22 mouse cellular contexts compared by ENCODE assay signal in genomic region chr10:61929901-61930300, GRCm38 (mm10). TPM values are rescaled to one million over a fixed set of nuclear protein-coding genes. Genes with fewer than 3 reads are reported as not detected.
DNase-seq lines count a peak whose midpoint lies in the region; ATAC-seq and TF ChIP-seq lines count a peak whose summit lies in the region.
"Had no signal": no experiment of that assay in that cellular context is flagged by ENCODE, and none has a peak within 500 bp of the region (broad histone marks: within the 10 kb centered on the region; RNA-seq: fewer than 3 reads in every experiment).

No protein-coding gene starts in this region.

- peaks cover 62% of the 10 kb centered on the region for H3K4me1 ChIP-seq in heart, embryonic 13.5 days
- H3K4me1 ChIP-seq in CH12.LX (ENCODE audit: control insufficient read depth in 1 of 2, insufficient read depth in 2 of 2) (peaks cover 2% of the 10 kb centered on the region in 2 experiments; a peak in 1 of 4 replicates), ES-E14 (ENCODE audit: control insufficient read depth in 2 of 2, insufficient read depth in 2 of 2, low read length in 2 of 2, poor library complexity in 1 of 2) (peaks cover 18 to 23% of the 10 kb centered on the region in 2 experiments)
- H3K4me1 ChIP-seq: forebrain, embryonic 13.5 days had no signal

- H3K27me3 ChIP-seq in heart, embryonic 13.5 days (replicated peaks): no peaks in the 10 kb centered on the region
- peaks cover 83% of the 10 kb centered on the region for H3K27me3 ChIP-seq in CH12.LX (replicated peaks)
- H3K27me3 ChIP-seq: stomach, embryonic 15.5 days had no signal

- H3K36me3 ChIP-seq in heart, embryonic 13.5 days: no peaks in the 10 kb centered on the region
- H3K36me3 ChIP-seq in CH12.LX (replicated peaks in 1 of 2; ENCODE audit: control insufficient read depth in 1 of 2, insufficient read depth in 1 of 2, low read length in 1 of 2) (no peaks in the 10 kb centered on the region), ES-E14 (ENCODE audit: control insufficient read depth, insufficient read depth, low read length, poor library complexity, severe bottlenecking) (no peaks in the 10 kb centered on the region)
- H3K36me3 ChIP-seq: G1E; stomach, embryonic 15.5 days had no signal

- no peak overlapping the region for H3K4me2 ChIP-seq in heart, embryonic 13.5 days
- H3K4me2 ChIP-seq in CH12.LX (ENCODE audit: insufficient read depth, low read depth, poor library complexity, severe bottlenecking): no peak overlapping the region

- in situ Hi-C loops in CH12.LX (cut with MboI; ENCODE audit: low pct_ligation_motif_present, low pct_unique_long_range_greater_than_20kb, low sequenced_read_pairs): no loop called here
- in situ Hi-C loops in ES-E14 (cut with MboI; ENCODE audit: low sequenced_read_pairs in 2 of 2, unreplicated experiment in 2 of 2): no loop called here

- TF ChIP-seq EP300 in CH12.LX (IDR thresholded peaks at IDR 0.05; ENCODE audit: low read length): no peak

- no peak for DNase-seq in heart, postnatal 36 days
- peak; percentile 4 for DNase-seq in kidney, postnatal 10 days
- no peak for DNase-seq in kidney, adult 9 months
- DNase-seq in CH12.LX (ENCODE audit: extremely low read depth) (no peak), ES-E14 (ENCODE audit: low read depth, low spot score) (no peak)
- no peak for DNase-seq in cerebellum, adult 11-12 months
- DNase-seq: cerebellum, adult 18-20 months; cerebellum, postnatal 25 days; gastrocnemius, postnatal 14 days; right cerebral cortex, postnatal 25 days; thymus, adult 18-20 months; thymus, postnatal 4 days had no signal

- dilution Hi-C loops in CH12.LX (cut with MboI; ENCODE audit: extremely low pct_ligation_motif_present, extremely low pct_unique_long_range_greater_than_20kb, low sequenced_read_pairs): no loop called here

- TF ChIP-seq CTCF in CH12.LX (conservative IDR thresholded peaks at IDR 0.05 in 1 of 2, IDR thresholded peaks at IDR 0.05 in 1 of 2; ENCODE audit: low read depth in 2 of 2, low read length in 2 of 2): no peak

- intact Hi-C loops in heart, postnatal 36 days (cut with DNase I): no loop called here

- no peak for TF ChIP-seq POLR2A in CH12.LX (IDR thresholded peaks at IDR 0.05; ENCODE audit: low read depth, low read length)

- WGBS in heart, embryonic 13.5 days: 67% methylated on average over 6 of the region's 6 CpGs

- H3K27ac ChIP-seq in heart, embryonic 13.5 days (replicated peaks): peak overlapping the region; percentile 58; the same call in 1 of the 2 replicates
- H3K27ac ChIP-seq in CH12.LX (ENCODE audit: insufficient read depth, low read depth) (no peak overlapping the region), ES-E14 (ENCODE audit: insufficient read depth, low read depth, low read length, poor library complexity, severe bottlenecking) (peak overlapping the region; percentile 85; the same call in 1 of the 2 replicates)
- H3K27ac ChIP-seq: forebrain, embryonic 13.5 days; layer of hippocampus, adult 2 months; liver, embryonic 14.5 days had no signal

- H3K9ac ChIP-seq in heart, embryonic 13.5 days: 0 out of 2 replicates have a peak overlapping the region, but pooled peaks have one; percentile 40
- no peak overlapping the region for H3K9ac ChIP-seq in CH12.LX (ENCODE audit: insufficient read depth, low read depth)
- no peak overlapping the region for H3K9ac ChIP-seq in ES-E14 (ENCODE audit: insufficient read depth, low read depth, low read length, poor library complexity, severe bottlenecking)
- H3K9ac ChIP-seq: forebrain, embryonic 13.5 days; liver, embryonic 14.5 days; stomach, embryonic 15.5 days had no signal

- H3K4me3 ChIP-seq in heart, embryonic 13.5 days: no peak overlapping the region
- H3K4me3 ChIP-seq in CH12.LX (replicated peaks in 1 of 3; ENCODE audit: low read depth in 2 of 3, low read length in 2 of 3, poor library complexity in 1 of 3) (no peak overlapping the region), ES-E14 (ENCODE audit: insufficient read depth in 1 of 2, low read depth in 1 of 2, low read length in 2 of 2, poor library complexity in 1 of 2, severe bottlenecking in 1 of 2) (no peak overlapping the region)
- H3K4me3 ChIP-seq: forebrain, embryonic 13.5 days; layer of hippocampus, adult 2 months; stomach, embryonic 15.5 days had no signal

- no peaks in the 10 kb centered on the region for H3K79me2 ChIP-seq in CH12.LX (replicated peaks; ENCODE audit: control insufficient read depth, extremely low read depth, insufficient read depth, poor library complexity, severe bottlenecking)

- H3K9me3 ChIP-seq in heart, embryonic 13.5 days: no peaks in the 10 kb centered on the region
- H3K9me3 ChIP-seq in CH12.LX (replicated peaks; ENCODE audit: low read length) (peaks cover 3% of the 10 kb centered on the region), ES-E14 (ENCODE audit: control insufficient read depth, insufficient read depth, low read depth, low read length) (no peaks in the 10 kb centered on the region)
- H3K9me3 ChIP-seq: forebrain, embryonic 13.5 days; G1E; stomach, embryonic 15.5 days had no signal

- no peak for ATAC-seq in heart, embryonic 13.5 days (ENCODE audit: extremely low read depth, insufficient number of reproducible peaks, low FRiP score, low TSS enrichment)
- no peak for ATAC-seq in erythroblast, adult 5-6 weeks (replicated peaks; ENCODE audit: low FRiP score, poor library complexity, severe bottlenecking)
- ATAC-seq: forebrain, embryonic 13.5 days had no signal

- TF ChIP-seq RAD21 in CH12.LX (IDR thresholded peaks at IDR 0.05; ENCODE audit: low read depth, low read length): no peak

TF ChIP-seq in CH12.LX, 34 proteins besides CTCF, POLR2A, EP300 and RAD21:
- no peak for TF ChIP-seq PAX5 (IDR thresholded peaks at IDR 0.05; ENCODE audit: low read length)
- no peak for TF ChIP-seq TCF12 (IDR thresholded peaks at IDR 0.05; ENCODE audit: low read depth, low read length)
- no peak for TF ChIP-seq HCFC1 (IDR thresholded peaks at IDR 0.05; ENCODE audit: low read depth, low read length)
- peak; percentile 99 for TF ChIP-seq MAFK (IDR thresholded peaks at IDR 0.05; ENCODE audit: insufficient replicate concordance, low read length)

TF ChIP-seq in ES-E14, 5 proteins besides CTCF, POLR2A, EP300 and RAD21:
- TF ChIP-seq MAFK (IDR thresholded peaks at IDR 0.05; ENCODE audit: insufficient read depth, low read depth, low read length): peak; percentile 100
- TF ChIP-seq ZNF384 (IDR thresholded peaks at IDR 0.05; ENCODE audit: low read depth, low read length): no peak
- TF ChIP-seq ZC3H11A (IDR thresholded peaks at IDR 0.05; ENCODE audit: borderline replicate concordance, low read depth, low read length): no peak

RNA-seq across cellular contexts. Expression of gene Col13a1, which starts 49.0 kb away (rescaled TPM):
- 11.1 and 12.5 TPM in 2 replicates for polyA plus RNA-seq in heart, embryonic 13.5 days (2015; fragmentation: Nextera tagmentation; extraction: Ambion mirVana)
- under 1 TPM; 0.65 to 0.97 TPM for total RNA-seq in heart, postnatal 36 days (2021)
- total RNA-seq in CH12.LX (2012; rRNA removed) (not detected in 2 replicates), CH12.LX (2014; rRNA removed) (not detected in 2 replicates), ES-E14 (2012; rRNA removed) (4.2 and 4.7 TPM in 2 replicates)
- not detected in 2 replicates for polyA plus RNA-seq in CH12.LX (2012; ENCODE audit: insufficient read length, low read depth)
- not detected in 2 replicates for total RNA-seq in erythroblast, adult 5-6 weeks (2015; ENCODE audit: low replicate concordance)
- total RNA-seq in erythroblast, adult 5-6 weeks (2017; ENCODE audit: low replicate concordance): not detected in 2 replicates
- total RNA-seq: hematopoietic stem cell, adult 5-6 weeks; megakaryocyte-erythroid progenitor cell, adult 5-6 weeks had no signal
- polyA plus RNA-seq: C2C12, G1E had no signal
